Mouse (Mus musculus) megakaryocyte, embryonic 14.5 days (primary cell): ENCODE data around the gene Exoc3l.

ENCODE experiments used
- FLI1 ChIP-seq: IDR thresholded peaks from 2 replicates; pipeline ENCODE4 v1.6.1; 2012; ENCODE audit warnings: low read length, inconsistent platforms, mixed read lengths
- GATA1 ChIP-seq: IDR thresholded peaks from 3 replicates; pipeline ENCODE4 v1.6.1; 2012; ENCODE audit warnings: mixed read lengths, low read length, inconsistent platforms, borderline replicate concordance

DNA sequence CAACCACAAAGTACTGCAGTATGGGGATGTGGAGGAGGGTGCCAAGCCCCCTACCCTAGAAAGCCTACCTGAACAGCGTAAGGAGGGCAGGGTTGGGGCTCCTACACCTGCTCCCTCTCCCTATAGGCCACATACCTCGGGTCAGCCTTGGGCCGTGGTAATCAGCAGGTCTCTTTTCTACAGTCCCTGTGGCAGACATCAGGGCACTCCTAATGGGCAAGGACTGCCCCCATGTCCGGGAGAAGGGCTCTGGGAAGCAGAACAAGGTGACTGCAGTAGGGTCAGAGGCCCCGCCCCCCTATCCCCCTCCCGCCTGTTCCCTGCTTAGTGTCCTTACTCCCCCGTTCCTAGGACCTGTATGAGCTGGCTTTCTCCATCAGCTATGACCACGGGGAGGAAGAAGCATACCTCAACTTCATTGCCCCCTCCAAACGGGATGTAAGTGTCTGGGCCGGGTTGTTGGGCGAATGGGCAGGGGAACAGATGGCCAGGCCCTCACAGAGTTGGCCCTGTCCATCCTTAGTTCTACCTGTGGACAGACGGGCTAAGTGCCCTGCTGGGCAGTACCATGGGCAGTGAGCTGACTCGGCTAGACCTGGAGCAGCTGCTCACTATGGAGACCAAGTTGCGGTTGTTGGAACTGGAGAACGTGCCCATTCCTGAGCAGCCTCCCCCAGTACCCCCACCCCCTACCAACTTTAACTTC, 13.4 kb upstream of the Exoc3l start:
- TF ChIP-seq GATA1 (no peak), FLI1 (no peak)
